Mouse (Mus musculus): Measurements from ENCODE around the gene Raver2. TPM values are rescaled to one million over a fixed set of nuclear protein-coding genes. Genes with fewer than 3 reads are reported as not detected.

The Raver2 gene
- polyA plus RNA-seq (2014; fragmentation: Nextera tagmentation; extraction: Ambion mirVana): 12.0 and 12.2 TPM in 2 replicates

- Histone ChIP-seq H3K27ac (replicated peaks; ENCODE audit: low read depth, low read length) (0 out of 2 replicates have a peak within 1 kb of the TSS, but pooled peaks have one; percentile 47), H3K27me3 (ENCODE audit: control insufficient read depth, insufficient read depth, low read length) (no peaks in the 10 kb centered on the region), H3K4me3 (ENCODE audit: low read depth, low read length) (peak within 1 kb of the TSS; percentile 75), H3K4me2 (ENCODE audit: low read depth, severe bottlenecking) (peak within 1 kb of the TSS; percentile 86), H3K9me3 (ENCODE audit: control insufficient read depth, low read length) (no peaks in the 10 kb centered on the region), H3K4me1 (ENCODE audit: control insufficient read depth, insufficient read depth, low read length) (0 out of 2 replicates have a peak, but pooled peaks cover 2% of the 10 kb centered on the region), H3K9ac (ENCODE audit: low read length) (peak within 1 kb of the TSS; percentile 87), H3K36me3 (ENCODE audit: control insufficient read depth, insufficient read depth, low read length) (no peaks in the 10 kb centered on the region)
- ATAC-seq (ENCODE audit: insufficient number of reproducible peaks, low FRiP score, low TSS enrichment, low read depth): peak; percentile 77
- DNase-seq (ENCODE audit: low spot score): peak; percentile 81
- WGBS: under 1% methylated on average over 54 of the region's 54 CpGs
These were observed at the start of gene Raver2 for GRCm38 (mm10) chr4:101068786-101069153. TSS of gene Raver2 (plus strand) at chr4:101068983.

GRCm38 (mm10) chr4:101020596-101020995, 48.2 kb upstream of the Raver2 start, which contains the start of gene Gm10577:
TSS of gene Gm10577 (minus strand) at chr4:101020696.
- WGBS: 88% methylated on average over 4 of the region's 4 CpGs
- Histone ChIP-seq H3K4me2 (ENCODE audit: low read depth, severe bottlenecking) (no peak within 1 kb of the TSS), H3K4me1 (ENCODE audit: control insufficient read depth, insufficient read depth, low read length) (no peaks in the 10 kb centered on the region), H3K9me3 (ENCODE audit: control insufficient read depth, low read length) (no peaks in the 10 kb centered on the region), H3K36me3 (ENCODE audit: control insufficient read depth, insufficient read depth, low read length) (no peaks in the 10 kb centered on the region), H3K4me3 (ENCODE audit: low read depth, low read length) (no peak within 1 kb of the TSS), H3K27ac (replicated peaks; ENCODE audit: low read depth, low read length) (no peak within 1 kb of the TSS), H3K9ac (ENCODE audit: low read length) (no peak within 1 kb of the TSS), H3K27me3 (ENCODE audit: control insufficient read depth, insufficient read depth, low read length) (no peaks in the 10 kb centered on the region)
- ATAC-seq (ENCODE audit: insufficient number of reproducible peaks, low FRiP score, low TSS enrichment, low read depth) (no peak), DNase-seq (ENCODE audit: low spot score) (no peak)

- Histone ChIP-seq H3K4me2 (ENCODE audit: low read depth, severe bottlenecking) (no peak overlapping the region), H3K27ac (replicated peaks; ENCODE audit: low read depth, low read length) (no peak overlapping the region), H3K9ac (ENCODE audit: low read length) (no peak overlapping the region), H3K36me3 (ENCODE audit: control insufficient read depth, insufficient read depth, low read length) (no peaks in the 10 kb centered on the region), H3K4me1 (ENCODE audit: control insufficient read depth, insufficient read depth, low read length) (no peaks in the 10 kb centered on the region), H3K9me3 (ENCODE audit: control insufficient read depth, low read length) (no peaks in the 10 kb centered on the region), H3K4me3 (ENCODE audit: low read depth, low read length) (no peak overlapping the region), H3K27me3 (ENCODE audit: control insufficient read depth, insufficient read depth, low read length) (no peaks in the 10 kb centered on the region)
- DNase-seq (ENCODE audit: low spot score) (no peak), ATAC-seq (ENCODE audit: insufficient number of reproducible peaks, low FRiP score, low TSS enrichment, low read depth) (no peak)
- WGBS: 83% methylated on average over 5 of the region's 5 CpGs
These were observed 42.2 kb upstream of the Raver2 start for GRCm38 (mm10) chr4:101026566-101026965.

GRCm38 (mm10) chr4:101026995-101027394, 41.8 kb upstream of the Raver2 start:
- Histone ChIP-seq H3K4me2 (ENCODE audit: low read depth, severe bottlenecking) (no peak overlapping the region), H3K36me3 (ENCODE audit: control insufficient read depth, insufficient read depth, low read length) (no peaks in the 10 kb centered on the region), H3K4me3 (ENCODE audit: low read depth, low read length) (no peak overlapping the region), H3K27ac (replicated peaks; ENCODE audit: low read depth, low read length) (no peak overlapping the region), H3K27me3 (ENCODE audit: control insufficient read depth, insufficient read depth, low read length) (no peaks in the 10 kb centered on the region), H3K4me1 (ENCODE audit: control insufficient read depth, insufficient read depth, low read length) (no peaks in the 10 kb centered on the region), H3K9ac (ENCODE audit: low read length) (no peak overlapping the region), H3K9me3 (ENCODE audit: control insufficient read depth, low read length) (no peaks in the 10 kb centered on the region)
- DNase-seq (ENCODE audit: low spot score): no peak
- 78% methylated on average over 2 of the region's 2 CpGs for WGBS
- ATAC-seq (ENCODE audit: insufficient number of reproducible peaks, low FRiP score, low TSS enrichment, low read depth): no peak

GRCm38 (mm10) chr4:101027852-101028411, 40.9 kb upstream of the Raver2 start:
- H3K4me2 ChIP-seq (ENCODE audit: low read depth, severe bottlenecking): no peak overlapping the region
- no peaks in the 10 kb centered on the region for H3K36me3 ChIP-seq (ENCODE audit: control insufficient read depth, insufficient read depth, low read length)
- ATAC-seq (ENCODE audit: insufficient number of reproducible peaks, low FRiP score, low TSS enrichment, low read depth): no peak
- no peaks in the 10 kb centered on the region for H3K27me3 ChIP-seq (ENCODE audit: control insufficient read depth, insufficient read depth, low read length)
- H3K4me1 ChIP-seq (ENCODE audit: control insufficient read depth, insufficient read depth, low read length): no peaks in the 10 kb centered on the region
- 92% methylated on average over 9 of the region's 9 CpGs for WGBS
- no peak overlapping the region for H3K9ac ChIP-seq (ENCODE audit: low read length)
- no peak for DNase-seq (ENCODE audit: low spot score)
- no peaks in the 10 kb centered on the region for H3K9me3 ChIP-seq (ENCODE audit: control insufficient read depth, low read length)
- no peak overlapping the region for H3K27ac ChIP-seq (replicated peaks; ENCODE audit: low read depth, low read length)
- H3K4me3 ChIP-seq (ENCODE audit: low read depth, low read length): no peak overlapping the region

- Histone ChIP-seq H3K4me2 (ENCODE audit: low read depth, severe bottlenecking) (no peak overlapping the region), H3K27ac (replicated peaks; ENCODE audit: low read depth, low read length) (no peak overlapping the region), H3K4me3 (ENCODE audit: low read depth, low read length) (no peak overlapping the region), H3K4me1 (ENCODE audit: control insufficient read depth, insufficient read depth, low read length) (no peaks in the 10 kb centered on the region), H3K27me3 (ENCODE audit: control insufficient read depth, insufficient read depth, low read length) (no peaks in the 10 kb centered on the region), H3K9ac (ENCODE audit: low read length) (no peak overlapping the region), H3K36me3 (ENCODE audit: control insufficient read depth, insufficient read depth, low read length) (no peaks in the 10 kb centered on the region), H3K9me3 (ENCODE audit: control insufficient read depth, low read length) (no peaks in the 10 kb centered on the region)
- no peak for ATAC-seq (ENCODE audit: insufficient number of reproducible peaks, low FRiP score, low TSS enrichment, low read depth)
- WGBS: 76% methylated on average over 3 of the region's 3 CpGs
- DNase-seq (ENCODE audit: low spot score): no peak
These were observed 35.7 kb upstream of the Raver2 start for GRCm38 (mm10) chr4:101033047-101033446.

GRCm38 (mm10) chr4:101035131-101035530, 33.7 kb upstream of the Raver2 start:
- Histone ChIP-seq H3K36me3 (ENCODE audit: control insufficient read depth, insufficient read depth, low read length) (no peaks in the 10 kb centered on the region), H3K9ac (ENCODE audit: low read length) (no peak overlapping the region), H3K27me3 (ENCODE audit: control insufficient read depth, insufficient read depth, low read length) (no peaks in the 10 kb centered on the region), H3K4me2 (ENCODE audit: low read depth, severe bottlenecking) (no peak overlapping the region), H3K4me3 (ENCODE audit: low read depth, low read length) (no peak overlapping the region), H3K27ac (replicated peaks; ENCODE audit: low read depth, low read length) (no peak overlapping the region), H3K4me1 (ENCODE audit: control insufficient read depth, insufficient read depth, low read length) (no peaks in the 10 kb centered on the region), H3K9me3 (ENCODE audit: control insufficient read depth, low read length) (no peaks in the 10 kb centered on the region)
- DNase-seq (ENCODE audit: low spot score) (no peak), ATAC-seq (ENCODE audit: insufficient number of reproducible peaks, low FRiP score, low TSS enrichment, low read depth) (no peak)
- 83% methylated on average over 5 of the region's 5 CpGs for WGBS

GRCm38 (mm10) chr4:101037156-101037555, 31.6 kb upstream of the Raver2 start:
- DNase-seq (ENCODE audit: low spot score): no peak
- H3K4me1 ChIP-seq (ENCODE audit: control insufficient read depth, insufficient read depth, low read length): no peaks in the 10 kb centered on the region
- H3K4me3 ChIP-seq (ENCODE audit: low read depth, low read length): no peak overlapping the region
- no peaks in the 10 kb centered on the region for H3K36me3 ChIP-seq (ENCODE audit: control insufficient read depth, insufficient read depth, low read length)
- no peaks in the 10 kb centered on the region for H3K27me3 ChIP-seq (ENCODE audit: control insufficient read depth, insufficient read depth, low read length)
- 79% methylated on average over 7 of the region's 7 CpGs for WGBS
- no peak overlapping the region for H3K27ac ChIP-seq (replicated peaks; ENCODE audit: low read depth, low read length)
- H3K9ac ChIP-seq (ENCODE audit: low read length): no peak overlapping the region
- H3K4me2 ChIP-seq (ENCODE audit: low read depth, severe bottlenecking): no peak overlapping the region
- ATAC-seq (ENCODE audit: insufficient number of reproducible peaks, low FRiP score, low TSS enrichment, low read depth): no peak
- H3K9me3 ChIP-seq (ENCODE audit: control insufficient read depth, low read length): no peaks in the 10 kb centered on the region

- no peak overlapping the region for H3K4me2 ChIP-seq (ENCODE audit: low read depth, severe bottlenecking)
- WGBS: 76% methylated on average over 2 of the region's 2 CpGs
- ATAC-seq (ENCODE audit: insufficient number of reproducible peaks, low FRiP score, low TSS enrichment, low read depth): no peak
These were observed 25.1 kb upstream of the Raver2 start for GRCm38 (mm10) chr4:101043691-101044090.

More at GRCm38 (mm10) chr4:101043691-101044090, 25.1 kb upstream of the Raver2 start:
- no peaks in the 10 kb centered on the region for H3K36me3 ChIP-seq (ENCODE audit: control insufficient read depth, insufficient read depth, low read length)
- H3K4me3 ChIP-seq (ENCODE audit: low read depth, low read length): no peak overlapping the region
- DNase-seq (ENCODE audit: low spot score): no peak
- no peaks in the 10 kb centered on the region for H3K4me1 ChIP-seq (ENCODE audit: control insufficient read depth, insufficient read depth, low read length)
- H3K27me3 ChIP-seq (ENCODE audit: control insufficient read depth, insufficient read depth, low read length): no peaks in the 10 kb centered on the region
- H3K27ac ChIP-seq (replicated peaks; ENCODE audit: low read depth, low read length): no peak overlapping the region
- no peaks in the 10 kb centered on the region for H3K9me3 ChIP-seq (ENCODE audit: control insufficient read depth, low read length)
- H3K9ac ChIP-seq (ENCODE audit: low read length): no peak overlapping the region

Data from limb, embryonic 11.5 days (tissue).